In genomic region chr8:120114315-120114841, GRCm38 (mm10) we compare ENCODE assay signal across 8 mouse cellular contexts. TPM values are rescaled to one million over a fixed set of nuclear protein-coding genes. Genes with fewer than 3 reads are reported as not detected.
DNase-seq lines count a peak whose midpoint lies in the region; ATAC-seq and TF ChIP-seq lines count a peak whose summit lies in the region.

No protein-coding gene starts in this region.

- no peak for TF ChIP-seq CTCF in gastrocnemius, adult 2 months (IDR thresholded peaks at IDR 0.05)

- peaks cover 23% of the 10 kb centered on the region for H3K4me1 ChIP-seq in forebrain, embryonic 12.5 days
- peaks cover 22% of the 10 kb centered on the region for H3K4me1 ChIP-seq in kidney, embryonic 16.5 days (ENCODE audit: insufficient read depth, low read length)

- peak; percentile 64 for DNase-seq in gastrocnemius, adult 2 months
- DNase-seq in gastrocnemius, postnatal 10 days = no peak
- peak; percentile 30 for DNase-seq in thymus, postnatal 0 days (ENCODE audit: low spot score)
- DNase-seq in thymus, postnatal 10 days (ENCODE audit: low spot score in 2 of 2) = no peak
- peak; percentile 55 for DNase-seq in naive thymus-derived CD4-positive, alpha-beta T cell, adult 2 months (ENCODE audit: low read depth)
- DNase-seq in c-Kit-positive CD71-positive TER-119-positive erythroid progenitor cells, embryonic 14.5 days (ENCODE audit: low spot score) = no peak

- H3K27ac ChIP-seq in gastrocnemius, adult 2 months = peak overlapping the region; percentile 80
- peak overlapping the region; percentile 56; the same call in 1 of the 2 replicates for H3K27ac ChIP-seq in forebrain, embryonic 12.5 days
- no peak overlapping the region for H3K27ac ChIP-seq in kidney, embryonic 16.5 days (ENCODE audit: low read length)

- ATAC-seq in forebrain, embryonic 12.5 days (ENCODE audit: low FRiP score) = no peak; the same call in 1 of the 2 replicates
- peak; percentile 74 for ATAC-seq in kidney, embryonic 16.5 days (ENCODE audit: low FRiP score, low TSS enrichment)

- H3K9me3 ChIP-seq in forebrain, embryonic 12.5 days = no peaks in the 10 kb centered on the region
- H3K9me3 ChIP-seq in kidney, embryonic 16.5 days (ENCODE audit: low read length) = no peaks in the 10 kb centered on the region

- peak overlapping the region; percentile 78 for H3K9ac ChIP-seq in forebrain, embryonic 12.5 days
- peak overlapping the region; percentile 73 for H3K9ac ChIP-seq in kidney, embryonic 16.5 days (replicated peaks; ENCODE audit: low read length)

- intact Hi-C loops in gastrocnemius, adult 2 months (cut with DNase I) = no loop called here

- peak overlapping the region; percentile 82 for H3K4me2 ChIP-seq in forebrain, embryonic 12.5 days
- peak overlapping the region; percentile 94 for H3K4me2 ChIP-seq in kidney, embryonic 16.5 days (replicated peaks; ENCODE audit: low read depth, low read length)

- peaks cover 30% of the 10 kb centered on the region for H3K27me3 ChIP-seq in forebrain, embryonic 12.5 days
- peaks cover 17% of the 10 kb centered on the region for H3K27me3 ChIP-seq in kidney, embryonic 16.5 days (ENCODE audit: insufficient read depth, low read length)

- WGBS in forebrain, embryonic 12.5 days = 1% methylated on average over 46 of the region's 46 CpGs
- WGBS in kidney, embryonic 16.5 days = under 1% methylated on average over 46 of the region's 46 CpGs

- H3K4me3 ChIP-seq in gastrocnemius, adult 2 months = peak overlapping the region; percentile 94
- H3K4me3 ChIP-seq in forebrain, embryonic 12.5 days (replicated peaks) = peak overlapping the region; percentile 71
- peak overlapping the region; percentile 71 for H3K4me3 ChIP-seq in kidney, embryonic 16.5 days (ENCODE audit: low read length)

- H3K36me3 ChIP-seq in forebrain, embryonic 12.5 days (replicated peaks) = no peaks in the 10 kb centered on the region
- H3K36me3 ChIP-seq in kidney, embryonic 16.5 days (ENCODE audit: insufficient read depth, low read length) = no peaks in the 10 kb centered on the region

RNA-seq across cellular contexts. Expression of gene 6430548M08Rik, which starts 0.4 kb away (rescaled TPM):
- 10 to 100 TPM; 26.5 to 30.0 TPM for total RNA-seq in gastrocnemius, adult 2 months (2021)
- 10 to 100 TPM in 1 of 2 experiments, 1 to 10 TPM in 1; 9.3 to 11.2 TPM for total RNA-seq in gastrocnemius, postnatal 10 days (2021)
- polyA plus RNA-seq in thymus, postnatal 0 days (2015; fragmentation: Nextera tagmentation; extraction: Ambion mirVana) = 2.0 and 2.3 TPM in 2 replicates
- polyA plus RNA-seq in forebrain, embryonic 12.5 days (2016; fragmentation: Nextera tagmentation; extraction: Ambion mirVana) = 12.9 and 14.1 TPM in 2 replicates
- 5.3 and 6.7 TPM in 2 replicates for polyA plus RNA-seq in kidney, embryonic 16.5 days (2015; fragmentation: Nextera tagmentation; extraction: Ambion mirVana)

RNA-seq across cellular contexts. Expression of gene Zdhhc7, which starts 13.1 kb away (rescaled TPM):
- total RNA-seq in gastrocnemius, adult 2 months (2021) = 10 to 100 TPM; 23.9 to 27.6 TPM
- total RNA-seq in gastrocnemius, postnatal 10 days (2021) = 10 to 100 TPM; 23.1 to 24.5 TPM
- polyA plus RNA-seq in thymus, postnatal 0 days (2015; fragmentation: Nextera tagmentation; extraction: Ambion mirVana) = 30.6 and 35.9 TPM in 2 replicates
- 30.4 and 31.0 TPM in 2 replicates for polyA plus RNA-seq in forebrain, embryonic 12.5 days (2016; fragmentation: Nextera tagmentation; extraction: Ambion mirVana)
- 36.2 and 37.4 TPM in 2 replicates for polyA plus RNA-seq in kidney, embryonic 16.5 days (2015; fragmentation: Nextera tagmentation; extraction: Ambion mirVana)

Comparison
In these comparisons a context has a peak if more than half of its experiments do, and no peak if none do; other contexts are left out.
1. DNase-seq: peak in gastrocnemius, adult 2 months (single experiment), thymus, postnatal 0 days (single experiment) and naive thymus-derived CD4-positive, alpha-beta T cell, adult 2 months (single experiment); none in gastrocnemius, postnatal 10 days (single experiment), thymus, postnatal 10 days (0 of 2) and c-Kit-positive CD71-positive TER-119-positive erythroid progenitor cells, embryonic 14.5 days (single experiment).
2. Peak in every context shown above with its lines, with median percentiles within 50 percentile points of each other: H3K4me3 ChIP-seq.